Mouse (Mus musculus): Measurements from ENCODE around the gene Mpg. TPM values are rescaled to one million over a fixed set of nuclear protein-coding genes. Genes with fewer than 3 reads are reported as not detected.
A peak's percentile ranks its signal among the peaks of the same experiment; 100 is the strongest.

The Mpg gene
- polyA plus RNA-seq (2015; fragmentation: Nextera tagmentation; extraction: Ambion mirVana): 36.7 and 38.1 TPM in 2 replicates

DNA sequence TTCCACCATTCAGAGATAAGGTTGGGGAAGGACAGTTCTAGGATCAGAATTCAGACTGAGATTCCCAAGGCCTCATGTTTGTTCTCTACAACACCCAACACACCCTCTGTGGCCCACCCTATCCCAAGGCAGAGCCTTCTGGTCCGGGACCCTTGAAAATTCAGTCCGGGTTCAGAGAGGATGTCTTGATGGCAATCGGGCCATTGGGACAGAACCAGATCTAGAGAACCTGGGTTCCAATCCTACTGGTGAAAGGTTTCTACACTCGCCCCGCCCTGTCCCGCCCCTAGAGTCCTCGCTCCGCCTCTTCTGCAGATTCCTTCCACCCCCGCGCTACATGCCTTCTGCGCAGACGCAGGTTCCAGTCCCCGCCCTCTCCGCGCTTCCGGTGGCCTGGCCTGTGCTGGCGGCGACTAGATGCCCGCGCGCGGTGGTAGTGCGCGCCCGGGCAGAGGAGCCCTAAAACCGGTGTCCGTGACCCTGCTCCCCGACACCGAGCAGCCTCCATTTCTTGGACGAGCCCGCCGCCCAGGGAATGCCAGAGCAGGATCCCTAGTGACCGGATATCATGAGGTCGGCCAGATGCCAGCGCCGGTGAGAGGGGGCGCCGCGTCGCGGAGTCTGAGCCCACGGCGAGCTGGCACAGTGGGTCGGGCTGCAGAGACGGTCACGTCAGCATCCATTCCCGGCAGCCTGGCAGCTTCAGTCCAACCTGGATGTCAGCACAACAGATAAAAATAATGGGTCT is at the start of gene Mpg:
Gene Mpg (plus strand): TSS at position 382 of the 748 bp plus-strand sequence.
- Histone ChIP-seq H3K4me3 (replicated peaks; ENCODE audit: low read length) (peak within 1 kb of the TSS; percentile 68), H3K4me2 (ENCODE audit: low read length) (peak within 1 kb of the TSS; percentile 79), H3K27me3 (replicated peaks; ENCODE audit: control insufficient read depth, insufficient read depth, low read length) (peaks cover 12% of the 10 kb centered on the region), H3K36me3 (ENCODE audit: control insufficient read depth, insufficient read depth) (peaks cover 1% of the 10 kb centered on the region; the same call in 1 of the 2 replicates), H3K4me1 (replicated peaks; ENCODE audit: control insufficient read depth, insufficient read depth, low read length) (peaks cover 38% of the 10 kb centered on the region), H3K27ac (ENCODE audit: low read length) (peak within 1 kb of the TSS; percentile 69), H3K9me3 (ENCODE audit: control insufficient read depth, low read length) (no peaks in the 10 kb centered on the region), H3K9ac (replicated peaks; ENCODE audit: low read depth, low read length) (peak within 1 kb of the TSS; percentile 88)
- 3% methylated on average over 47 of the region's 47 CpGs for WGBS
- ATAC-seq: peak; percentile 79

GRCm38 (mm10) chr11:32178506-32178905 is 47.8 kb upstream of the Mpg start:
- Histone ChIP-seq H3K27me3 (replicated peaks; ENCODE audit: control insufficient read depth, insufficient read depth, low read length) (no peaks in the 10 kb centered on the region), H3K36me3 (ENCODE audit: control insufficient read depth, insufficient read depth) (no peaks in the 10 kb centered on the region), H3K4me2 (ENCODE audit: low read length) (no peak overlapping the region), H3K9me3 (ENCODE audit: control insufficient read depth, low read length) (no peaks in the 10 kb centered on the region), H3K9ac (replicated peaks; ENCODE audit: low read depth, low read length) (no peak overlapping the region), H3K27ac (ENCODE audit: low read length) (no peak overlapping the region), H3K4me3 (replicated peaks; ENCODE audit: low read length) (no peak overlapping the region), H3K4me1 (replicated peaks; ENCODE audit: control insufficient read depth, insufficient read depth, low read length) (0 out of 2 replicates have a peak, but pooled peaks cover 4% of the 10 kb centered on the region)
- no peak for ATAC-seq
- 83% methylated on average over 1 of the region's 1 CpGs for WGBS

- Histone ChIP-seq H3K27me3 (replicated peaks; ENCODE audit: control insufficient read depth, insufficient read depth, low read length) (no peaks in the 10 kb centered on the region), H3K4me3 (replicated peaks; ENCODE audit: low read length) (no peak overlapping the region), H3K9ac (replicated peaks; ENCODE audit: low read depth, low read length) (no peak overlapping the region), H3K4me1 (replicated peaks; ENCODE audit: control insufficient read depth, insufficient read depth, low read length) (0 out of 2 replicates have a peak, but pooled peaks cover 4% of the 10 kb centered on the region), H3K27ac (ENCODE audit: low read length) (no peak overlapping the region), H3K4me2 (ENCODE audit: low read length) (no peak overlapping the region), H3K36me3 (ENCODE audit: control insufficient read depth, insufficient read depth) (no peaks in the 10 kb centered on the region), H3K9me3 (ENCODE audit: control insufficient read depth, low read length) (no peaks in the 10 kb centered on the region)
- no peak for ATAC-seq
- 82% methylated on average over 4 of the region's 4 CpGs for WGBS
These were observed 45.1 kb upstream of the Mpg start for GRCm38 (mm10) chr11:32181246-32181645.

- ATAC-seq: peak; percentile 86
- H3K4me3 ChIP-seq (replicated peaks; ENCODE audit: low read length): no peak overlapping the region
- H3K9ac ChIP-seq (replicated peaks; ENCODE audit: low read depth, low read length): no peak overlapping the region
- no peak overlapping the region; the same call in 1 of the 2 replicates for H3K4me2 ChIP-seq (ENCODE audit: low read length)
- H3K27ac ChIP-seq (ENCODE audit: low read length): no peak overlapping the region
- 0 out of 2 replicates have a peak, but pooled peaks cover 4% of the 10 kb centered on the region for H3K4me1 ChIP-seq (replicated peaks; ENCODE audit: control insufficient read depth, insufficient read depth, low read length)
- no peaks in the 10 kb centered on the region for H3K36me3 ChIP-seq (ENCODE audit: control insufficient read depth, insufficient read depth)
- no peaks in the 10 kb centered on the region for H3K9me3 ChIP-seq (ENCODE audit: control insufficient read depth, low read length)
- 48% methylated on average over 23 of the region's 25 CpGs for WGBS
- no peaks in the 10 kb centered on the region for H3K27me3 ChIP-seq (replicated peaks; ENCODE audit: control insufficient read depth, insufficient read depth, low read length)
These were observed 44.1 kb upstream of the Mpg start for GRCm38 (mm10) chr11:32181973-32182868.

DNA sequence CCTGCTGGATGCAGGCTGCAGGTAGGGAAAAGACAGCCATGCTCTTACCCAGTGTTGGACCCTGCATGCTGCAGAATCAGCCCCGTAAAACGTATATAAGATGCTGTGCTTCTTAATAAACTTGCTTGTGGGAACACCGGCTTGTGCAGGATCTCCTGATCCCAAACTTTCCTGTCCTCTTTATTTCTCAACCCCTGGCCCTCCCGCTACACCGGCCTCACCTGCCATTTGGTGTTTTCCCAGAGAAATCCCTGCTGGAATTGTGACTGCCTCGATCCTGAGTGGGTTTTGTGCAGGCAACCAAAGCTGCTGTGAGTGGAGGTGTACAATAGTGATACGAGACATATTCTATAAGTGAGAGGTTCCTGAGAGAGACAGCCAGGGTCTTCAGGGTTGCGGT is 41.8 kb upstream of the Mpg start:
- ATAC-seq: no peak
- H3K4me2 ChIP-seq (ENCODE audit: low read length): no peak overlapping the region
- H3K27me3 ChIP-seq (replicated peaks; ENCODE audit: control insufficient read depth, insufficient read depth, low read length): no peaks in the 10 kb centered on the region
- 0 out of 2 replicates have a peak, but pooled peaks cover 4% of the 10 kb centered on the region for H3K4me1 ChIP-seq (replicated peaks; ENCODE audit: control insufficient read depth, insufficient read depth, low read length)
- H3K36me3 ChIP-seq (ENCODE audit: control insufficient read depth, insufficient read depth): no peaks in the 10 kb centered on the region
- H3K4me3 ChIP-seq (replicated peaks; ENCODE audit: low read length): no peak overlapping the region
- H3K27ac ChIP-seq (ENCODE audit: low read length): no peak overlapping the region
- H3K9ac ChIP-seq (replicated peaks; ENCODE audit: low read depth, low read length): no peak overlapping the region
- WGBS: 91% methylated on average over 8 of the region's 8 CpGs
- no peaks in the 10 kb centered on the region for H3K9me3 ChIP-seq (ENCODE audit: control insufficient read depth, low read length)

GRCm38 (mm10) chr11:32186031-32186430 is 40.3 kb upstream of the Mpg start:
- Histone ChIP-seq H3K27ac (ENCODE audit: low read length) (no peak overlapping the region), H3K4me3 (replicated peaks; ENCODE audit: low read length) (no peak overlapping the region), H3K4me1 (replicated peaks; ENCODE audit: control insufficient read depth, insufficient read depth, low read length) (0 out of 2 replicates have a peak, but pooled peaks cover 4% of the 10 kb centered on the region), H3K9me3 (ENCODE audit: control insufficient read depth, low read length) (no peaks in the 10 kb centered on the region), H3K4me2 (ENCODE audit: low read length) (no peak overlapping the region), H3K27me3 (replicated peaks; ENCODE audit: control insufficient read depth, insufficient read depth, low read length) (no peaks in the 10 kb centered on the region), H3K36me3 (ENCODE audit: control insufficient read depth, insufficient read depth) (no peaks in the 10 kb centered on the region), H3K9ac (replicated peaks; ENCODE audit: low read depth, low read length) (no peak overlapping the region)
- WGBS: 76% methylated on average over 3 of the region's 3 CpGs
- no peak for ATAC-seq

DNA sequence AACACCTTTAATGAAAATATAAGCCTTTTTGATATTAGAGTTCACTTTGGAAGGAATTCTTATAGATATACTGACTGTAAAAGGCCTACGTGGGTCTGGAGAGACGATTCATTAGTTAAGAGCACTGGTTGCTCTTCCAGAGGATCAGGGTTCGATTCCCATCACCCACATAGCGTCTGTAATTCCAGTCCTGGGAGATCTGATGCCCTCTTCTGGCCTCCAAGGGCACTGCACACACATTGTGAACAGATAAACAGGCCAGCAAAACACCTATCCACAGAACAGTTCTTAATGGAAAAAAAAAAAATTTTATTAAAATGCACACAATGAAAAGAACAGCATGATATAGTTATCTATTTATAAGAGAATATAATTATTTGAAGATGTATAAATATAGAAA is 39.0 kb upstream of the Mpg start:
- Histone ChIP-seq H3K36me3 (ENCODE audit: control insufficient read depth, insufficient read depth) (no peaks in the 10 kb centered on the region), H3K27me3 (replicated peaks; ENCODE audit: control insufficient read depth, insufficient read depth, low read length) (no peaks in the 10 kb centered on the region), H3K4me2 (ENCODE audit: low read length) (no peak overlapping the region), H3K4me3 (replicated peaks; ENCODE audit: low read length) (no peak overlapping the region), H3K27ac (ENCODE audit: low read length) (no peak overlapping the region), H3K9me3 (ENCODE audit: control insufficient read depth, low read length) (no peaks in the 10 kb centered on the region), H3K9ac (replicated peaks; ENCODE audit: low read depth, low read length) (no peak overlapping the region), H3K4me1 (replicated peaks; ENCODE audit: control insufficient read depth, insufficient read depth, low read length) (0 out of 2 replicates have a peak, but pooled peaks cover 2% of the 10 kb centered on the region)
- WGBS: 91% methylated on average over 4 of the region's 4 CpGs
- no peak for ATAC-seq

- Histone ChIP-seq H3K27ac (ENCODE audit: low read length) (no peak overlapping the region), H3K27me3 (replicated peaks; ENCODE audit: control insufficient read depth, insufficient read depth, low read length) (no peaks in the 10 kb centered on the region), H3K4me3 (replicated peaks; ENCODE audit: low read length) (no peak overlapping the region), H3K9ac (replicated peaks; ENCODE audit: low read depth, low read length) (no peak overlapping the region), H3K4me2 (ENCODE audit: low read length) (no peak overlapping the region), H3K4me1 (replicated peaks; ENCODE audit: control insufficient read depth, insufficient read depth, low read length) (no peaks in the 10 kb centered on the region), H3K36me3 (ENCODE audit: control insufficient read depth, insufficient read depth) (no peaks in the 10 kb centered on the region), H3K9me3 (ENCODE audit: control insufficient read depth, low read length) (no peaks in the 10 kb centered on the region)
- no peak for ATAC-seq
- 82% methylated on average over 12 of the region's 12 CpGs for WGBS
These were observed 37.4 kb upstream of the Mpg start for GRCm38 (mm10) chr11:32188881-32189280.

DNA sequence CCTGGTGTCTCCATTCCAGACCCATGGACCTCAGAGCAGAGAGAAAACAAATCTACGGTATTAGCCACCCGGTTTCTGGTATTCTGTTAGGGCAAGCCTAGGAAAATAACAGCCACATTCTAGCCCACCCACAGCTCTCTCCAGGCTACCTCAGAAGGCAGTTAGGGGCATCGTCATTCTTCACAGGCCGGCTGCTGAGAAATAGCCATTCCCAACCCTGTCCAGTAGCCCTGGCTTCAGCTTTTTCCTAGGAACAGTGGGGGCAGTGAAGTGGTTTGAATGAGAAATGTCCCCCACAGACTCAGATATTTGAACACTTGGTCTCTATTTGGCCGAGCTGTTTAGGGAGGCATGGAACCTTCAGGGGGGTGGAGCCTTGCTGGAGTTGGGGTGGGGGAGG is 36.9 kb upstream of the Mpg start:
- Histone ChIP-seq H3K27ac (ENCODE audit: low read length) (no peak overlapping the region), H3K4me1 (replicated peaks; ENCODE audit: control insufficient read depth, insufficient read depth, low read length) (no peaks in the 10 kb centered on the region), H3K4me2 (ENCODE audit: low read length) (no peak overlapping the region), H3K9ac (replicated peaks; ENCODE audit: low read depth, low read length) (no peak overlapping the region), H3K36me3 (ENCODE audit: control insufficient read depth, insufficient read depth) (no peaks in the 10 kb centered on the region), H3K4me3 (replicated peaks; ENCODE audit: low read length) (no peak overlapping the region), H3K9me3 (ENCODE audit: control insufficient read depth, low read length) (no peaks in the 10 kb centered on the region), H3K27me3 (replicated peaks; ENCODE audit: control insufficient read depth, insufficient read depth, low read length) (no peaks in the 10 kb centered on the region)
- ATAC-seq: no peak
- 74% methylated on average over 5 of the region's 5 CpGs for WGBS

All from forebrain, embryonic 16.5 days (tissue).